12 mouse cellular contexts compared by ENCODE assay signal in genomic region chr7:79362830-79363229, GRCm38 (mm10). TPM values are rescaled to one million over a fixed set of nuclear protein-coding genes. Genes with fewer than 3 reads are reported as not detected.
DNase-seq lines count a peak whose midpoint lies in the region; ATAC-seq and TF ChIP-seq lines count a peak whose summit lies in the region.
"Had no signal": no experiment of that assay in that cellular context is flagged by ENCODE, and none has a peak within 500 bp of the region (broad histone marks: within the 10 kb centered on the region; RNA-seq: fewer than 3 reads in every experiment).

No protein-coding gene starts in this region.

- H3K4me3 ChIP-seq in gastrocnemius, adult 2 months, result no peak overlapping the region
- H3K4me3 ChIP-seq in lung, postnatal 0 days (ENCODE audit: low read depth, low read length), result no peak overlapping the region
- H3K4me3 ChIP-seq in embryonic facial prominence, embryonic 15.5 days (replicated peaks), result no peak overlapping the region
- H3K4me3 ChIP-seq in midbrain, embryonic 15.5 days, result no peak overlapping the region
- H3K4me3 ChIP-seq: erythroblast, embryonic 14.5 days; limb, embryonic 13.5 days had no signal

- no peak overlapping the region for H3K9ac ChIP-seq in lung, postnatal 0 days (replicated peaks; ENCODE audit: low read depth)
- no peak overlapping the region for H3K9ac ChIP-seq in embryonic facial prominence, embryonic 15.5 days
- H3K9ac ChIP-seq in midbrain, embryonic 15.5 days, result no peak overlapping the region
- H3K9ac ChIP-seq: limb, embryonic 13.5 days had no signal

- DNase-seq in gastrocnemius, adult 2 months, result no peak
- no peak for DNase-seq in gastrocnemius, adult 18-20 months (ENCODE audit: low spot score)
- DNase-seq in lung, postnatal 0 days (ENCODE audit: low spot score), result no peak
- DNase-seq in lung, postnatal 14 days, result no peak
- no peak for DNase-seq in urinary bladder, postnatal 14 days (ENCODE audit: low spot score)
- no peak for DNase-seq in embryo, embryonic 9.5 days (ENCODE audit: extremely low spot score)

- peak; percentile 22 for ATAC-seq in lung, postnatal 0 days
- ATAC-seq in embryonic facial prominence, embryonic 15.5 days (ENCODE audit: insufficient number of reproducible peaks, low FRiP score, low TSS enrichment, low read depth), result no peak
- ATAC-seq in midbrain, embryonic 15.5 days (replicated peaks), result no peak

- H3K4me1 ChIP-seq in lung, postnatal 0 days (ENCODE audit: insufficient read depth, low read depth, low read length), result no peaks in the 10 kb centered on the region; the same call in 1 of the 2 replicates
- H3K4me1 ChIP-seq in embryonic facial prominence, embryonic 15.5 days, result no peaks in the 10 kb centered on the region
- 0 out of 2 replicates have a peak, but pooled peaks cover 7% of the 10 kb centered on the region for H3K4me1 ChIP-seq in midbrain, embryonic 15.5 days

- H3K4me2 ChIP-seq in lung, postnatal 0 days (replicated peaks; ENCODE audit: low read depth, low read length), result no peak overlapping the region
- no peak overlapping the region for H3K4me2 ChIP-seq in embryonic facial prominence, embryonic 15.5 days (replicated peaks)
- H3K4me2 ChIP-seq in midbrain, embryonic 15.5 days, result no peak overlapping the region
- H3K4me2 ChIP-seq: limb, embryonic 13.5 days had no signal

- H3K9me3 ChIP-seq in lung, postnatal 0 days (ENCODE audit: low read length), result no peaks in the 10 kb centered on the region
- no peaks in the 10 kb centered on the region for H3K9me3 ChIP-seq in embryonic facial prominence, embryonic 15.5 days (replicated peaks)
- no peaks in the 10 kb centered on the region for H3K9me3 ChIP-seq in midbrain, embryonic 15.5 days
- H3K9me3 ChIP-seq: limb, embryonic 13.5 days had no signal

- 58% methylated on average over 7 of the region's 7 CpGs for WGBS in lung, postnatal 0 days
- 88% methylated on average over 7 of the region's 7 CpGs for WGBS in embryonic facial prominence, embryonic 15.5 days
- 87% methylated on average over 7 of the region's 7 CpGs for WGBS in midbrain, embryonic 15.5 days

- no peak for TF ChIP-seq CTCF in gastrocnemius, adult 2 months (IDR thresholded peaks at IDR 0.05)
- TF ChIP-seq CTCF in lung, postnatal 0 days (IDR thresholded peaks at IDR 0.05), result no peak

- 0 out of 2 replicates have a peak overlapping the region, but pooled peaks have one; percentile 5 for H3K27ac ChIP-seq in gastrocnemius, adult 2 months
- H3K27ac ChIP-seq in lung, postnatal 0 days (ENCODE audit: low read length), result peak overlapping the region; percentile 40; the same call in 1 of the 2 replicates
- H3K27ac ChIP-seq in embryonic facial prominence, embryonic 15.5 days (replicated peaks), result 0 out of 2 replicates have a peak overlapping the region, but pooled peaks have one; percentile 22
- peak overlapping the region; percentile 59 for H3K27ac ChIP-seq in midbrain, embryonic 15.5 days
- H3K27ac ChIP-seq: limb, embryonic 13.5 days had no signal

- intact Hi-C loops in gastrocnemius, adult 2 months (cut with DNase I), result no loop called here

- no peaks in the 10 kb centered on the region for H3K27me3 ChIP-seq in lung, postnatal 0 days (replicated peaks; ENCODE audit: insufficient read depth, low read length)
- H3K27me3 ChIP-seq in embryonic facial prominence, embryonic 15.5 days, result no peaks in the 10 kb centered on the region
- H3K27me3 ChIP-seq in midbrain, embryonic 15.5 days (replicated peaks), result no peaks in the 10 kb centered on the region
- H3K27me3 ChIP-seq: limb, embryonic 13.5 days had no signal

- TF ChIP-seq EP300 in lung, postnatal 0 days (IDR thresholded peaks at IDR 0.05), result no peak

- peaks cover 15% of the 10 kb centered on the region for H3K36me3 ChIP-seq in lung, postnatal 0 days (ENCODE audit: insufficient read depth, low read length)
- peaks cover 31% of the 10 kb centered on the region for H3K36me3 ChIP-seq in embryonic facial prominence, embryonic 15.5 days
- H3K36me3 ChIP-seq in midbrain, embryonic 15.5 days (replicated peaks), result peaks cover 16% of the 10 kb centered on the region; the same call in 1 of the 2 replicates

RNA-seq across cellular contexts. Expression of gene Rlbp1, which starts 24.0 kb away (rescaled TPM):
- not detected for total RNA-seq in gastrocnemius, adult 2 months (2021)
- total RNA-seq in gastrocnemius, adult 18-20 months (2021), result not detected
- 0.21 and 0.33 TPM in 2 replicates for polyA plus RNA-seq in lung, postnatal 0 days (2015; fragmentation: Nextera tagmentation; extraction: Ambion mirVana)
- 1.6 and 1.7 TPM in 2 replicates for polyA plus RNA-seq in embryonic facial prominence, embryonic 15.5 days (2015; fragmentation: Nextera tagmentation; extraction: Ambion mirVana)
- polyA plus RNA-seq in midbrain, embryonic 15.5 days (2015; fragmentation: Nextera tagmentation; extraction: Ambion mirVana), result 9.5 and 11.7 TPM in 2 replicates
- total RNA-seq: adrenal gland, adult 2 months; granulocyte monocyte progenitor cell, adult 5-6 weeks had no signal
- polyA plus RNA-seq: erythroblast, embryonic 14.5 days had no signal

RNA-seq across cellular contexts. Expression of gene Fanci, which starts 28.9 kb away (rescaled TPM):
- under 1 TPM in 1 of 2 experiments, not detected in 1; 0.08 TPM for total RNA-seq in gastrocnemius, adult 2 months (2021)
- total RNA-seq in gastrocnemius, adult 18-20 months (2021), result not detected
- polyA plus RNA-seq in lung, postnatal 0 days (2015; fragmentation: Nextera tagmentation; extraction: Ambion mirVana), result 0.50 and 0.82 TPM in 2 replicates
- 6.2 and 6.3 TPM in 2 replicates for polyA plus RNA-seq in embryonic facial prominence, embryonic 15.5 days (2015; fragmentation: Nextera tagmentation; extraction: Ambion mirVana)
- polyA plus RNA-seq in midbrain, embryonic 15.5 days (2015; fragmentation: Nextera tagmentation; extraction: Ambion mirVana), result 1.9 and 2.1 TPM in 2 replicates

Comparison
In these comparisons a context has a peak if more than half of its experiments do, and no peak if none do; other contexts are left out.
1. H3K27ac ChIP-seq: peak in every context shown above with its lines; median percentile 59 in midbrain, embryonic 15.5 days; 40 in lung, postnatal 0 days; 22 in embryonic facial prominence, embryonic 15.5 days; 5 in gastrocnemius, adult 2 months.